Mouse (Mus musculus): ENCODE data around the gene Hnrnpl.

Gene Hnrnpl

GRCm38 (mm10) chr7:28808221-28808941 is at the start of gene Hnrnpl:
Hnrnpl (plus strand) TSS chr7:28808541.
- peak; percentile 67 for DNase-seq

- DNase-seq = no peak
Observed at GRCm38 (mm10) chr7:28758623-28759022, 49.7 kb upstream of the Hnrnpl start.

GRCm38 (mm10) chr7:28761907-28762306 is 46.4 kb upstream of the Hnrnpl start:
- DNase-seq = peak; percentile 41

- no peak for DNase-seq
Observed at GRCm38 (mm10) chr7:28765211-28765610, 43.1 kb upstream of the Hnrnpl start.

- peak; percentile 100 for DNase-seq
Observed at GRCm38 (mm10) chr7:28766173-28766879, 42.0 kb upstream of the Hnrnpl start, which contains the start of gene Sirt2. Sirt2 (plus strand) TSS chr7:28766735.

GRCm38 (mm10) chr7:28766910-28767309 is 41.4 kb upstream of the Hnrnpl start:
- peak; percentile 43 for DNase-seq

- no peak for DNase-seq
Observed at GRCm38 (mm10) chr7:28767462-28767965, 40.8 kb upstream of the Hnrnpl start, which contains the start of gene Nfkbib. Nfkbib (minus strand) TSS chr7:28767512.

- no peak for DNase-seq
Observed at GRCm38 (mm10) chr7:28769414-28769958, 38.9 kb upstream of the Hnrnpl start.

- no peak for DNase-seq
Observed at GRCm38 (mm10) chr7:28770309-28770708, 38.0 kb upstream of the Hnrnpl start.

GRCm38 (mm10) chr7:28771867-28772266 is 36.5 kb upstream of the Hnrnpl start:
- DNase-seq = no peak

GRCm38 (mm10) chr7:28773163-28773562 is 35.2 kb upstream of the Hnrnpl start:
- DNase-seq = no peak

GRCm38 (mm10) chr7:28774164-28774563 is 34.2 kb upstream of the Hnrnpl start:
- DNase-seq = no peak

GRCm38 (mm10) chr7:28775129-28775528 is 33.2 kb upstream of the Hnrnpl start:
- DNase-seq = no peak

- no peak for DNase-seq
Observed at GRCm38 (mm10) chr7:28778825-28779224, 29.5 kb upstream of the Hnrnpl start.

- DNase-seq = peak; percentile 88
Observed at GRCm38 (mm10) chr7:28780067-28780658, 28.2 kb upstream of the Hnrnpl start.

GRCm38 (mm10) chr7:28780857-28781256 is 27.5 kb upstream of the Hnrnpl start:
- no peak for DNase-seq

- DNase-seq = no peak
Observed at GRCm38 (mm10) chr7:28781261-28781663, 27.1 kb upstream of the Hnrnpl start.

GRCm38 (mm10) chr7:28785161-28785560 is 23.2 kb upstream of the Hnrnpl start:
- DNase-seq = no peak

GRCm38 (mm10) chr7:28787884-28788283 is 20.5 kb upstream of the Hnrnpl start:
- no peak for DNase-seq

- DNase-seq = no peak
Observed at GRCm38 (mm10) chr7:28788307-28789195, 19.8 kb upstream of the Hnrnpl start, which contains the start of gene Rinl. Rinl (plus strand) TSS chr7:28788969.

- DNase-seq = no peak
Observed at GRCm38 (mm10) chr7:28789235-28789634, 19.1 kb upstream of the Hnrnpl start.
